13 mouse cellular contexts compared by ENCODE assay signal in the genomic region with DNA sequence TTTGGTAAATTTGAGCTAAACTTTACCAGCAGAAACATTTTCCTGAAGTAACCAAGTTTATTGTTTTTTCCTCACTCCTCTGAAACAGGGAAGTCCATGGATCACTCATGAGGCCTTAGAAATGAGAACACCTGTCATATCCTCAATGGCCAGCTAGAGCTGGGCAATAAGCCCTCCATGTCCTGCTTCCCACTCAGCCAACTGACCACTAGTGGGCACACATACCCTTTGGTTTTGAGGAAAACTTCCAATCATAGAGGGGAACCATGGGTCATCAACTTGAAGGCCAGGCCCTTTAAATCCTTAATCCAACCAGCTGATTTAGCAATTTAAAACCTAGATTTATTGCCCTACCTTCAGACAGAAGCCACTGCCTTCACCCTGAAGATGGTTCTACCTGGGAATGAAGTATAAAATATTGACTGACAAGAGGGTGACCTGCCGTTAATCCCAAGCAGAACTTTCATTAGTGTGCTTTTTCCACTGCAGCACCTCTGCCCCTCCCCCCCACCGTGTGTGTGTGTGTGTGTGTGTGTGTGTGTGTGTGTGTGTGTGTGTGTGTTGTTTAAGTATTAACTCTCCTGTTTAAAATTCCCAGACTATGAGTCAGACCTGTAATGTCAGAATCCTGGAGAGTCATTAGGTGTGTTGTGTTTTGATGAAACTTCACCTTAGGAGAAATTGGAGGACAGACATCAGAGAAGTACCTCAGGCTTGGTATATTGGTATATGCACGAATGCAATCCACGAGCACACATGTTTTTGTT.
DNase-seq lines count a peak whose midpoint lies in the region; ATAC-seq lines count a peak whose summit lies in the region.
"Had no signal": no experiment of that assay in that cellular context is flagged by ENCODE, and none has a peak within 500 bp of the region (broad histone marks: within the 10 kb centered on the region; RNA-seq: fewer than 3 reads in every experiment).

No protein-coding gene starts in this region.

- no peaks in the 10 kb centered on the region for H3K36me3 ChIP-seq in limb, embryonic 11.5 days (ENCODE audit: control insufficient read depth, insufficient read depth, low read length)
- H3K36me3 ChIP-seq in limb, embryonic 10.5 days = no peaks in the 10 kb centered on the region
- H3K36me3 ChIP-seq in forebrain, embryonic 15.5 days = no peaks in the 10 kb centered on the region
- H3K36me3 ChIP-seq: hindbrain, embryonic 10.5 days; limb, embryonic 12.5 days; midbrain, embryonic 12.5 days; neural tube, embryonic 12.5 days had no signal

- H3K4me2 ChIP-seq in limb, embryonic 11.5 days (ENCODE audit: low read depth, severe bottlenecking) = no peak overlapping the region
- no peak overlapping the region for H3K4me2 ChIP-seq in forebrain, embryonic 15.5 days (replicated peaks)
- H3K4me2 ChIP-seq: heart, embryonic 11.5 days; limb, embryonic 12.5 days; midbrain, embryonic 12.5 days; neural tube, embryonic 12.5 days had no signal

- H3K27me3 ChIP-seq in limb, embryonic 11.5 days (ENCODE audit: control insufficient read depth, insufficient read depth, low read length) = no peaks in the 10 kb centered on the region
- no peaks in the 10 kb centered on the region for H3K27me3 ChIP-seq in limb, embryonic 10.5 days (ENCODE audit: low read depth, poor library complexity, severe bottlenecking)
- no peaks in the 10 kb centered on the region for H3K27me3 ChIP-seq in forebrain, embryonic 15.5 days
- H3K27me3 ChIP-seq: limb, embryonic 12.5 days; midbrain, embryonic 12.5 days; neural tube, embryonic 12.5 days had no signal

- no peak overlapping the region for H3K9ac ChIP-seq in limb, embryonic 11.5 days (ENCODE audit: low read length)
- H3K9ac ChIP-seq in forebrain, embryonic 15.5 days (replicated peaks) = no peak overlapping the region
- H3K9ac ChIP-seq: limb, embryonic 12.5 days; midbrain, embryonic 12.5 days; neural tube, embryonic 12.5 days had no signal

- no peak overlapping the region for H3K4me3 ChIP-seq in limb, embryonic 11.5 days (ENCODE audit: low read depth, low read length)
- H3K4me3 ChIP-seq in limb, embryonic 10.5 days = no peak overlapping the region
- H3K4me3 ChIP-seq in forebrain, embryonic 15.5 days = no peak overlapping the region
- H3K4me3 ChIP-seq: hindbrain, embryonic 10.5 days; limb, embryonic 12.5 days; midbrain, embryonic 12.5 days; neural tube, embryonic 12.5 days had no signal

- H3K4me1 ChIP-seq in limb, embryonic 11.5 days (ENCODE audit: control insufficient read depth, insufficient read depth, low read length) = no peaks in the 10 kb centered on the region
- H3K4me1 ChIP-seq in limb, embryonic 10.5 days = no peaks in the 10 kb centered on the region
- no peaks in the 10 kb centered on the region for H3K4me1 ChIP-seq in forebrain, embryonic 15.5 days
- H3K4me1 ChIP-seq: hindbrain, embryonic 10.5 days; limb, embryonic 12.5 days; midbrain, embryonic 12.5 days; neural tube, embryonic 12.5 days had no signal

- H3K9me3 ChIP-seq in limb, embryonic 11.5 days (ENCODE audit: control insufficient read depth, low read length) = no peaks in the 10 kb centered on the region
- H3K9me3 ChIP-seq in limb, embryonic 10.5 days (replicated peaks) = no peaks in the 10 kb centered on the region
- H3K9me3 ChIP-seq in forebrain, embryonic 15.5 days = 0 out of 2 replicates have a peak, but pooled peaks cover 8% of the 10 kb centered on the region
- H3K9me3 ChIP-seq: midbrain, embryonic 12.5 days; neural tube, embryonic 12.5 days had no signal

- no peak for ATAC-seq in limb, embryonic 11.5 days (ENCODE audit: insufficient number of reproducible peaks, low FRiP score, low TSS enrichment, low read depth)
- ATAC-seq in frontal cortex, adult (ENCODE audit: low TSS enrichment) = no peak
- ATAC-seq in forebrain, embryonic 15.5 days (replicated peaks) = no peak

- peak; percentile 22 for DNase-seq in limb, embryonic 11.5 days (ENCODE audit: low spot score)
- DNase-seq in limb, embryonic 10.5 days (ENCODE audit: low spot score) = no peak
- DNase-seq in embryo, embryonic 10 days (ENCODE audit: low spot score) = peak; percentile 25
- DNase-seq in kidney, adult 11 months = peak; percentile 6
- peak; percentile 60 to 64 for DNase-seq in kidney, postnatal 25 days
- DNase-seq: adrenal gland, adult 8-10 months had no signal

- WGBS in limb, embryonic 11.5 days = 65% methylated on average over 4 of the region's 4 CpGs
- whole genome bisulfite sequencing in limb, embryonic 10.5 days = 83% methylated on average over 4 of the region's 4 CpGs
- 79% methylated on average over 4 of the region's 4 CpGs for WGBS in forebrain, embryonic 15.5 days

- no peak overlapping the region for H3K27ac ChIP-seq in limb, embryonic 11.5 days (replicated peaks; ENCODE audit: low read depth, low read length)
- H3K27ac ChIP-seq in limb, embryonic 10.5 days = no peak overlapping the region
- H3K27ac ChIP-seq in forebrain, embryonic 15.5 days (replicated peaks) = no peak overlapping the region
- H3K27ac ChIP-seq: hindbrain, embryonic 10.5 days; limb, embryonic 12.5 days; midbrain, embryonic 12.5 days; neural tube, embryonic 12.5 days had no signal
